Mouse (Mus musculus): ENCODE data around the gene Pbx4. TPM values are rescaled to one million over a fixed set of nuclear protein-coding genes. Genes with fewer than 3 reads are reported as not detected.

Pbx4 gene
- polyA plus RNA-seq, 1 experiment from 2014 or later, result 42.9 TPM

GRCm38 (mm10) chr8:69880841-69881240, 48.5 kb downstream of the Pbx4 start:
- DNase-seq (ENCODE audit: low spot score), result no peak
- Histone ChIP-seq H3K27me3 (ENCODE audit: low read depth, poor library complexity, severe bottlenecking) (peaks cover 100% of the 10 kb centered on the region), H3K4me1 (peaks cover 29% of the 10 kb centered on the region), H3K36me3 (no peaks in the 10 kb centered on the region), H3K9me3 (replicated peaks) (no peaks in the 10 kb centered on the region), H3K4me3 (peak overlapping the region; percentile 49), H3K27ac (replicated peaks) (no peak overlapping the region)
- WGBS, result 11% methylated on average over 37 of the region's 37 CpGs

DNA sequence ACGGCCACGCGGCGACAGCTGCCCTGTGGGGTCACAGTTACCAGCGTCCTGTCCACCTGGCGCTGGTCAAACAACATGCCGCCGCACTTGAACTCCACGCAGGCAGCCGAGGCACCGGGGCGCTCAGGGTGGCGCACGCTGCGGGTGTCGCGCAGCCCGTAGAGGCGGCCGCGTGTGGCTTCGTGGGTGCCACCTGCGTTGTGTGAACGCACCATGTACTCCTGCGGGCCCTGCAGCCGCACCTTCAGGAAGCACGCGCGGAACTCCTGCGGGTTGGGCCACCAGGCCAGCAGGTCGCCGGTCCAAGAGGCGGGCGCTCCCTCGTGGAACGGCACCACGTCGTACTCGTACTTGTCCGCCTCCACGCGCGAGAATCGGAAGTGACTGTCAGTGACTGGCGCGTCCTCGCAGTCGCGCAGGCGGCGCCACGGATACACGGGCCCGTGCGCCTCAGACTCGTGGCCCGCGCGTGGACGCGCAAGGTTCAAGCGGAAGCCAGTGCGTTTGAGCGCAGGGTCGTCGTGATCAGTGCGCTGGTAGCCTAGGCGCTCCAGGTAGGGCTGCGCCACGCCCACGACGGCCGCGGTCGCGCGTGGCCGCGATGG, 49.1 kb downstream of the Pbx4 start:
- peaks cover 35% of the 10 kb centered on the region for H3K4me1 ChIP-seq
- H3K9me3 ChIP-seq (replicated peaks), result no peaks in the 10 kb centered on the region
- DNase-seq (ENCODE audit: low spot score), result no peak
- H3K27ac ChIP-seq (replicated peaks), result no peak overlapping the region
- H3K27me3 ChIP-seq (ENCODE audit: low read depth, poor library complexity, severe bottlenecking), result peaks cover 100% of the 10 kb centered on the region
- no peaks in the 10 kb centered on the region for H3K36me3 ChIP-seq
- peak overlapping the region; percentile 49 for H3K4me3 ChIP-seq
- 20% methylated on average over 79 of the region's 79 CpGs for WGBS

DNA sequence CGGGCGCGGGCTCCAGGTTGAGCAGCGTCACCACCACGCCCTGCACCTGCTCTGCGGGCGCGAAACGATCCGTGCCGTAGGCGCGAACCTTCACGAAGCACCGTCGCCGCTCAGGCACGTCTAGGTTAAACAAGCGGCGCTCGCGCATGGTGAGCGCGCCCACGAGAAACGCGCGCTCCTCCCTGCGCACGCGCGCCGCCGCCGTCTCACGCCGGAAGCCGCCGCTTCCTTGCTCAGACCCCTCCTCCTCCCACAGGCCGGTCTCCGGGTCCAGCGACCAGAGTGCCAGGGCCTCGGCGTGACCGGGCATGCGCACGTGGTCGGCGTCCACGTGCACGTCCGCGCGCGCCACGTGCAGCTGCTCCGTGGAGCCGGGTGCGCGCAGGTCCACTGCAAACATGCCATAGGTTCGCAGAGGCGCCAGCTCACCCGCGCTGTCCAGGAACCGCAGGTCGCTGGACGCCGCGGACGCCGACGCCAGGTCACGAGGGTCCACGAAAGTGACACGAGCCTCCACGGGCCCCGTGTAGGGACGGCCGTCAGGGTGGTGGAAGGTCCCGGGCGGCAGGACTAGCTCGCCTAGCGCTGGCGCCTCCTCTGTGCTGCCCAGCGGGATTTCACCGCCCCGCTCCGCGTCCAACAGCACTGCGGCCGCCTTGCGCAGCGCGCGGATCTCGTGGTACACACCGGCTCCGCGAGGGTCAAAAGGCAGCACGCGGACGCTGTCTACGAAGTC, 49.9 kb downstream of the Pbx4 start:
- WGBS, result 5% methylated on average over 103 of the region's 103 CpGs
- Histone ChIP-seq H3K4me1 (peaks cover 43% of the 10 kb centered on the region), H3K27ac (replicated peaks) (peak overlapping the region; percentile 23; the same call in 1 of the 2 replicates), H3K9me3 (replicated peaks) (no peaks in the 10 kb centered on the region), H3K4me3 (peak overlapping the region; percentile 49), H3K36me3 (no peaks in the 10 kb centered on the region), H3K27me3 (ENCODE audit: low read depth, poor library complexity, severe bottlenecking) (peaks cover 100% of the 10 kb centered on the region)
- peak; percentile 57 for DNase-seq (ENCODE audit: low spot score)

DNA sequence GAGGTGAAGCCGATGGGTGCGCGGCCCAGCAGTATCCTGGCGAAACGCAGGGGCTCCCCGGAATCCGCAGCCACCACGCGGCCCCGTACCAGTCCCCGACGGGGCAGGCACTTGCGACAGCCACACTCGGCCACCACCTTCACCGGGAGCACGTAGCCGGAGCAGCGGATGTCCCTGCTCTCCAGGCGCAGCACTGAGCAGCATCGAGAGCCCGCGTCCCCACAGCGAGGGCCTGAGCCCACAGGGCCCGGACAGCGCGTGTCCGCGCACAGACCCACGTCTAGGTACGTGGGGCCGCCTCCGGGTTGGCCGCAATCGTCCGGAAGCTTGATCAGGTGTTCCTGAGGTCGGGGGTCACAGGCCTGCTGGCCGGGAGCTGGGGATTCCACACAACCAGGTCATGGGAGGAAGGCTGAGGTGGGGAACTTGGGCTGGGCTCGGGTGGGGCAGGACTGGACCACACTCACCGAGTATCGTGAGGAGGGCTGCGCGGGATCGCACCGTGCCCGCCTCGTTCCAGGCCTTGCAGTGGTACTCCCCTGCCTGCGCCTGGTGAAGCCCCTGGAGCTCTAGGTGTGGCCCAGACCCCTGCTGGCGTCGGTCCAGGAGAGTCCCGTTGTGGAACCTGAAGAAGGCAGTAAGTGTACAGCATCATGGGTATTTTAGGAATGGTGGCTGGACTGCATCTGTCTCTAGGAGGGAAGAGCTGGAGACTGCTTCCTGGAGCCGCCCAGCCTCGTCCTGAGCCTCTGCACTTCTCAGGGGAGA, 50.7 kb downstream of the Pbx4 start:
- no peaks in the 10 kb centered on the region for H3K9me3 ChIP-seq (replicated peaks)
- H3K36me3 ChIP-seq, result no peaks in the 10 kb centered on the region
- H3K27me3 ChIP-seq (ENCODE audit: low read depth, poor library complexity, severe bottlenecking), result peaks cover 100% of the 10 kb centered on the region
- 12% methylated on average over 52 of the region's 52 CpGs for WGBS
- no peak overlapping the region for H3K27ac ChIP-seq (replicated peaks)
- peaks cover 51% of the 10 kb centered on the region for H3K4me1 ChIP-seq
- no peak for DNase-seq (ENCODE audit: low spot score)
- H3K4me3 ChIP-seq, result peak overlapping the region; percentile 49

GRCm38 (mm10) chr8:69884141-69884540, 51.9 kb downstream of the Pbx4 start:
- Histone ChIP-seq H3K4me1 (peaks cover 62% of the 10 kb centered on the region), H3K27ac (replicated peaks) (no peak overlapping the region), H3K36me3 (no peaks in the 10 kb centered on the region), H3K9me3 (replicated peaks) (no peaks in the 10 kb centered on the region), H3K4me3 (no peak overlapping the region), H3K27me3 (ENCODE audit: low read depth, poor library complexity, severe bottlenecking) (peaks cover 100% of the 10 kb centered on the region)
- 54% methylated on average over 13 of the region's 13 CpGs for WGBS
- no peak for DNase-seq (ENCODE audit: low spot score)

GRCm38 (mm10) chr8:69887289-69888243, 55.3 kb downstream of the Pbx4 start, which contains the start of gene Cilp2:
TSS of gene Cilp2 (minus strand) at chr8:69887687.
- 1% methylated on average over 60 of the region's 60 CpGs for whole genome bisulfite sequencing
- Histone ChIP-seq H3K36me3 (peaks cover 7% of the 10 kb centered on the region; the same call in 1 of the 2 replicates), H3K9me3 (replicated peaks) (no peaks in the 10 kb centered on the region), H3K4me1 (peaks cover 66% of the 10 kb centered on the region), H3K4me3 (peak within 1 kb of the TSS; percentile 42), H3K27ac (replicated peaks) (no peak within 1 kb of the TSS), H3K27me3 (ENCODE audit: low read depth, poor library complexity, severe bottlenecking) (peaks cover 99% of the 10 kb centered on the region)
- peak; percentile 50 for DNase-seq (ENCODE audit: low spot score)

DNA sequence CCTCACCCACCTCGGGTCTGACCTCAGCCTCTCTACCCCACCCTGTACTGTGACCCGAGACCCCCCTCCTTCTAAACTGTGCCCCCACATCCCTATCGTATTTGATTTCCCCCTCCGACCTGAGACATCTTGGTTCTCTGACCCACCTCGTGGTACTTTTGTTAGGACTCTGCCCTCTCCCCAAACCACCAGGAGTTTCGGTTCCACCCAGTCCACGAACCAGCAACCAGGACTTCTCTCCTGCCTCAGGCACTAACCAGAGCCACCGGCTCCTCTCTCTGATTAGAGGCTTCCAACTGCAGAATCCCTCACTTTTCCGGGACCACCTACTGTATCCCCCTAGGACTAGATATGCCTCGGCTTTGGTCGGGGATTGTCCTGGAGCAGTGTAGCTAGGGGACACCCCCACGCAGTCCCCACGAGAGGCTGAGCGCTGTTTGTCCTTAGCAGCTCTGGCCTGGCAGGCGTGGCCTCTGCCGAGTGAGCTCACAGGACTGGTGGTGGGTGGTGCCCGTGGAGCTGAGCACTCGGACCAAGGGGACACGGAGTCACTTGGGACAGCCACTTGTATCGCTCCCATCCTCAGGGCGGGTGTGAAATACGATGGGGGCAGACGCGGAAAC, 56.1 kb downstream of the Pbx4 start:
- Histone ChIP-seq H3K4me1 (peaks cover 67% of the 10 kb centered on the region), H3K4me3 (peak overlapping the region; percentile 42), H3K36me3 (peaks cover 15% of the 10 kb centered on the region), H3K27ac (replicated peaks) (no peak overlapping the region), H3K27me3 (ENCODE audit: low read depth, poor library complexity, severe bottlenecking) (peaks cover 99% of the 10 kb centered on the region), H3K9me3 (replicated peaks) (no peaks in the 10 kb centered on the region)
- DNase-seq (ENCODE audit: low spot score), result peak; percentile 37
- 7% methylated on average over 24 of the region's 24 CpGs for WGBS

- 5% methylated on average over 32 of the region's 32 CpGs for WGBS
- Histone ChIP-seq H3K9me3 (replicated peaks) (no peaks in the 10 kb centered on the region), H3K27ac (replicated peaks) (no peak overlapping the region), H3K36me3 (peaks cover 21% of the 10 kb centered on the region), H3K4me1 (peaks cover 73% of the 10 kb centered on the region), H3K27me3 (ENCODE audit: low read depth, poor library complexity, severe bottlenecking) (peaks cover 93% of the 10 kb centered on the region), H3K4me3 (peak overlapping the region; percentile 42)
- peak; percentile 43 for DNase-seq (ENCODE audit: low spot score)
These were observed 56.6 kb downstream of the Pbx4 start for GRCm38 (mm10) chr8:69888902-69889301.

DNA sequence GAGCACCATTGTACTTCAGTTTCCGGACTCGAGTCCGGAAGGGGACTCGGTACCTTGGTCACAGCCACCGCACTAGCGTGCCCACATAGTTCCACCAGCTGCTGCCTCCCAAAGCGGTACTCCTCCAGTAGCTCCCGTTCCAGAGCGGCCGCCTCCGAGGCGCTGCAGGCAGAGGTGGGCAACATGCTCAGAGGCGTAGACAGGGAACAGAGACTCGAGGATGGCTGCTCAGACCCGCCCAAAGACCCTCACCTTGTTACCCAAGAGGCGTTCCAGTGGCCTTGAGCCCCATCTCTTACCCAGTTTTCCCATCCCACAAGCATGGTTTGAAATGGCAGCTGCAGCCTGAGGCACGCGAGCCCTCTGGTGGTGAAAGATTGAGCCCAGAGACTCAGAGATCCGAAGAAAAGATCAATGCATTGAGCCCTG, 58.5 kb downstream of the Pbx4 start:
- no peaks in the 10 kb centered on the region for H3K9me3 ChIP-seq (replicated peaks)
- WGBS, result 36% methylated on average over 19 of the region's 19 CpGs
- peak; percentile 70 for DNase-seq (ENCODE audit: low spot score)
- peaks cover 90% of the 10 kb centered on the region for H3K4me1 ChIP-seq
- H3K4me3 ChIP-seq, result no peak overlapping the region
- peaks cover 74% of the 10 kb centered on the region for H3K27me3 ChIP-seq (ENCODE audit: low read depth, poor library complexity, severe bottlenecking)
- H3K27ac ChIP-seq (replicated peaks), result 0 out of 2 replicates have a peak overlapping the region, but pooled peaks have one; percentile 17
- H3K36me3 ChIP-seq, result peaks cover 37% of the 10 kb centered on the region

- peaks cover 85% of the 10 kb centered on the region for H3K4me1 ChIP-seq
- H3K36me3 ChIP-seq, result peaks cover 66% of the 10 kb centered on the region
- no peak overlapping the region for H3K4me3 ChIP-seq
- DNase-seq (ENCODE audit: low spot score), result peak; percentile 74
- no peaks in the 10 kb centered on the region for H3K9me3 ChIP-seq (replicated peaks)
- no peak overlapping the region for H3K27ac ChIP-seq (replicated peaks)
- H3K27me3 ChIP-seq (ENCODE audit: low read depth, poor library complexity, severe bottlenecking), result peaks cover 43% of the 10 kb centered on the region
- WGBS, result 26% methylated on average over 17 of the region's 17 CpGs
These were observed 61.6 kb downstream of the Pbx4 start for GRCm38 (mm10) chr8:69893863-69894262.

DNA sequence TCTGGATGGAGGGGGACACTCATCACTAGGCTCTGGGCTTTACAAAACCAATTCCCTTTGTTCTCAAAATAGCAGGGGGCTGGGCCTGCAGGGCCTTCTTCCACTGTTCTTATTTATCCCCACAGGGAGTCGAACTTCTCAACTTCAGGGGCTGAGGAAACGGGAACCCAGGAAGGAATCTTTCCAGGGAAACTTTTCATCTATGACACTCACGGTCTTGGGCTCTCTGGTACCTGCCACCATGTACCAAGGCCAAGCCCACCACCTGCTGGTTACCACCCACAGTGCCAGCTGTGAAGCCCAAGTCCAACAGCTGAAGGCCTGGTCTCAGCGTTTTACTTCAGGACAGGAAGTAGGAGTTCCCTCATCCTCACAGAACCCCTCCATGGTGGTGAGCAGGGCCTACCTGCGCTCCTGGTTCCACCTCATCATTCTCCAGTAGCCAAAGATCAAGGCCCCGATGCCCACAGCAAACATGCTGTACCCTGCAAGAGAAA, 62.6 kb downstream of the Pbx4 start:
- no peak overlapping the region for H3K27ac ChIP-seq (replicated peaks)
- peaks cover 73% of the 10 kb centered on the region for H3K36me3 ChIP-seq
- H3K9me3 ChIP-seq (replicated peaks), result no peaks in the 10 kb centered on the region
- DNase-seq (ENCODE audit: low spot score), result no peak
- peaks cover 89% of the 10 kb centered on the region for H3K4me1 ChIP-seq
- H3K27me3 ChIP-seq (ENCODE audit: low read depth, poor library complexity, severe bottlenecking), result peaks cover 33% of the 10 kb centered on the region
- H3K4me3 ChIP-seq, result no peak overlapping the region
- 53% methylated on average over 6 of the region's 6 CpGs for WGBS

All from midbrain, embryonic 10.5 days (tissue).